Mouse (Mus musculus) stomach, embryonic 16.5 days (tissue): Measurements from ENCODE around the gene Plxnc1. TPM values are rescaled to one million over a fixed set of nuclear protein-coding genes. Genes with fewer than 3 reads are reported as not detected.

Source experiments
- ATAC-seq: fragments of 200-750 bp; cut with Nextera tagmentation; 2 replicates; pipeline ENCODE4 v1.8.0; 2017; ENCODE audit warnings: moderate number of reproducible peaks, moderate TSS enrichment; ENCODE audit not compliant: insufficient read depth, low FRiP score
- H3K27ac ChIP-seq: fragments of 300-500 bp; sonication (generic); 2 replicates; pipeline ENCODE4 v1.5.1; 2014; ENCODE audit warnings: low read length
- H3K27me3 ChIP-seq: fragments of 300-500 bp; sonication (generic); 2 replicates; pipeline ENCODE4 v1.6.1; 2014; ENCODE audit warnings: low read length, control low read depth, mixed read lengths; ENCODE audit not compliant: control insufficient read depth, insufficient read depth
- H3K36me3 ChIP-seq: fragments of 300-500 bp; sonication (generic); 2 replicates; pipeline ENCODE4 v1.6.1; 2014; ENCODE audit warnings: low read length; ENCODE audit not compliant: control insufficient read depth, insufficient read depth
- H3K4me1 ChIP-seq: fragments of 300-500 bp; sonication (generic); 2 replicates; pipeline ENCODE4 v1.6.1; 2014; ENCODE audit warnings: low read length, control low read depth, mixed read lengths; ENCODE audit not compliant: control insufficient read depth, insufficient read depth
- H3K4me2 ChIP-seq: fragments of 300-500 bp; sonication (generic); 2 replicates; pipeline ENCODE4 v1.6.1; 2014; ENCODE audit warnings: low read depth, low read length, mixed read lengths
- H3K4me3 ChIP-seq: fragments of 300-500 bp; sonication (generic); replicated peaks from 2 replicates; pipeline ENCODE4 v1.5.1; 2014; ENCODE audit warnings: mild to moderate bottlenecking, low read length
- H3K9ac ChIP-seq: fragments of 300-500 bp; sonication (generic); 2 replicates; pipeline ENCODE4 v1.6.1; 2014; ENCODE audit warnings: low read length
- H3K9me3 ChIP-seq: fragments of 300-500 bp; sonication (generic); replicated peaks from 2 replicates; pipeline ENCODE4 v1.6.1; 2016; ENCODE audit warnings: low read length, control low read depth; ENCODE audit not compliant: control insufficient read depth
- WGBS: fragments of 180-500 bp; shearing (Covaris S2); extraction: QIAGEN DNeasy Blood & Tissue Kit; methylation state at CpG from one replicate; pipeline ENCODE4 v1.1.7; 2014; 5-methylcytosine and 5-hydroxymethylcytosine counted together
- polyA plus RNA-seq: library from polyadenylated mRNA; unstranded; fragments of >200 nt; fragmentation: Nextera tagmentation; extraction: Ambion mirVana; gene quantifications from 2 replicates; pipeline ENCODE4 v1.2.1, GENCODE M21; 2015

Gene Plxnc1
- polyA plus RNA-seq, 1 experiment from 2014 or later, result 1.9 TPM

DNA sequence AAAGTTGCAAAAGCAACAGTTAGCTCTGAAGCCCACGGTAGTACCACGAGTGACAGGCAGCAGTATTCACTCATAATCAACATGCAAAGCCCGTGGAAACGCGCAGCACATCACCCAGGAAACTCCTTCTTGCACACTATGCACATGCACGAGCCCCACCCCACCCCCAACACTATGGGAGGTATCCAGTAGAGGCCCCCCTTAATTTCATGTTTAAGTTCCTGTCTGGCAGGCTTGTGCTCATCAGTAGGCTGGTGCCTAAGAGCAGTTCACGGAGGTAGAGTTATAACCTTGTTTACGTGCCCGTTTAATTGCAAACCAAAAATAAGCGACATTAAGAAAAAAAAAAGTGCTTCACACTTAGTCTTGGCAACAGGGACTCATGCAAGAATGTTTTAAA, 117.3 kb downstream of the Plxnc1 start:
- peaks cover 14% of the 10 kb centered on the region; the same call in 1 of the 2 replicates for H3K4me1 ChIP-seq
- no peak overlapping the region for H3K4me3 ChIP-seq
- H3K27me3 ChIP-seq, result no peaks in the 10 kb centered on the region
- H3K4me2 ChIP-seq, result no peak overlapping the region
- WGBS, result 88% methylated on average over 10 of the region's 10 CpGs
- H3K9me3 ChIP-seq, result no peaks in the 10 kb centered on the region
- no peak overlapping the region for H3K27ac ChIP-seq
- no peak for ATAC-seq
- no peak overlapping the region for H3K9ac ChIP-seq
- no peaks in the 10 kb centered on the region for H3K36me3 ChIP-seq

DNA sequence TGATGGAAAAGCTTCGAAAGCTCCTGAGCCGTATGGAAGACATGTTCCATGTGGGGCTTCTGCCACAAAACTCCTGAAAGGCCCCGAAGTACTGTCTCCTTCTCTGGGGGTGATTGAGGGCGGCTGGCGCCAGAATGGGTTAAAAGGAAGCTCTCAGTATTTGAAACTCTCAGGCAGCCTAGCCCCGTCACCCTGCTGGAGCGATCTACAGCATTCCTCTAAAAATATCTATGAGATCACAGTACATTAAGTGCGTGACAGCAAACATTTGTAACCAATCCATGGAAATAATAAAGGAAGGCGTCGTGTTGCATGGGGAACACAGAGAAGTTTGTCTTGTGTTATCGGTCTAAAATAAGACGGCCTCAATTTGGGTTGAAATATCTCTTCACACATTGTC, 118.2 kb downstream of the Plxnc1 start:
- Histone ChIP-seq H3K4me1 (peaks cover 14% of the 10 kb centered on the region; the same call in 1 of the 2 replicates), H3K36me3 (no peaks in the 10 kb centered on the region), H3K27me3 (no peaks in the 10 kb centered on the region), H3K9ac (no peak overlapping the region), H3K4me2 (no peak overlapping the region), H3K4me3 (no peak overlapping the region), H3K9me3 (no peaks in the 10 kb centered on the region), H3K27ac (no peak overlapping the region)
- ATAC-seq, result no peak
- 75% methylated on average over 12 of the region's 12 CpGs for WGBS

GRCm38 (mm10) chr10:94825951-94826350, 118.7 kb downstream of the Plxnc1 start:
- no peak overlapping the region for H3K4me3 ChIP-seq
- no peaks in the 10 kb centered on the region for H3K9me3 ChIP-seq
- 92% methylated on average over 2 of the region's 2 CpGs for WGBS
- H3K27me3 ChIP-seq, result no peaks in the 10 kb centered on the region
- no peak for ATAC-seq
- H3K4me1 ChIP-seq, result peaks cover 14% of the 10 kb centered on the region; the same call in 1 of the 2 replicates
- no peak overlapping the region for H3K9ac ChIP-seq
- no peak overlapping the region for H3K4me2 ChIP-seq
- no peak overlapping the region for H3K27ac ChIP-seq
- H3K36me3 ChIP-seq, result no peaks in the 10 kb centered on the region

- Histone ChIP-seq H3K4me1 (0 out of 2 replicates have a peak, but pooled peaks cover 4% of the 10 kb centered on the region), H3K27me3 (no peaks in the 10 kb centered on the region), H3K4me3 (no peak overlapping the region), H3K9ac (no peak overlapping the region), H3K9me3 (no peaks in the 10 kb centered on the region), H3K27ac (no peak overlapping the region; the same call in 1 of the 2 replicates), H3K4me2 (no peak overlapping the region), H3K36me3 (no peaks in the 10 kb centered on the region)
- ATAC-seq, result no peak
- 54% methylated on average over 11 of the region's 11 CpGs for WGBS
Measured at GRCm38 (mm10) chr10:94823971-94824760, 120.5 kb downstream of the Plxnc1 start.

- 83% methylated on average over 17 of the region's 17 CpGs for WGBS
- H3K9me3 ChIP-seq, result no peaks in the 10 kb centered on the region
- no peak overlapping the region for H3K4me2 ChIP-seq
- H3K4me1 ChIP-seq, result no peaks in the 10 kb centered on the region
- ATAC-seq, result no peak
- H3K4me3 ChIP-seq, result no peak overlapping the region
- no peak overlapping the region for H3K27ac ChIP-seq
- H3K9ac ChIP-seq, result no peak overlapping the region
- no peaks in the 10 kb centered on the region for H3K36me3 ChIP-seq
- no peaks in the 10 kb centered on the region for H3K27me3 ChIP-seq
Measured at GRCm38 (mm10) chr10:94818781-94819665, 125.6 kb downstream of the Plxnc1 start.

GRCm38 (mm10) chr10:94818127-94818526, 126.5 kb downstream of the Plxnc1 start:
- Histone ChIP-seq H3K9ac (no peak overlapping the region), H3K4me2 (no peak overlapping the region), H3K36me3 (no peaks in the 10 kb centered on the region), H3K4me1 (no peaks in the 10 kb centered on the region), H3K27me3 (no peaks in the 10 kb centered on the region), H3K27ac (no peak overlapping the region), H3K4me3 (no peak overlapping the region), H3K9me3 (no peaks in the 10 kb centered on the region)
- WGBS, result 87% methylated on average over 3 of the region's 3 CpGs
- ATAC-seq, result no peak

GRCm38 (mm10) chr10:94811907-94812851, 132.5 kb downstream of the Plxnc1 start:
- H3K9ac ChIP-seq, result no peak overlapping the region
- no peak overlapping the region for H3K27ac ChIP-seq
- no peaks in the 10 kb centered on the region for H3K27me3 ChIP-seq
- H3K36me3 ChIP-seq, result no peaks in the 10 kb centered on the region
- H3K4me1 ChIP-seq, result no peaks in the 10 kb centered on the region
- 76% methylated on average over 17 of the region's 17 CpGs for WGBS
- no peak overlapping the region for H3K4me3 ChIP-seq
- H3K4me2 ChIP-seq, result no peak overlapping the region
- ATAC-seq, result no peak
- H3K9me3 ChIP-seq, result no peaks in the 10 kb centered on the region

GRCm38 (mm10) chr10:94809946-94810472, 134.6 kb downstream of the Plxnc1 start:
- 70% methylated on average over 7 of the region's 7 CpGs for WGBS

More at GRCm38 (mm10) chr10:94809946-94810472, 134.6 kb downstream of the Plxnc1 start:
- Histone ChIP-seq H3K27me3 (no peaks in the 10 kb centered on the region), H3K9ac (no peak overlapping the region), H3K4me2 (no peak overlapping the region), H3K36me3 (no peaks in the 10 kb centered on the region), H3K9me3 (no peaks in the 10 kb centered on the region), H3K27ac (no peak overlapping the region), H3K4me1 (no peaks in the 10 kb centered on the region), H3K4me3 (no peak overlapping the region)
- ATAC-seq, result no peak
